Mouse (Mus musculus) cortical plate, adult 2 months (tissue): Measurements from ENCODE around the gene Setdb1.

Experiments
- CTCF ChIP-seq: fragments of 200-500 bp; IDR thresholded peaks from 2 replicates; pipeline ENCODE4 v1.5.1; 2011; ENCODE audit warnings: mild to moderate bottlenecking, control low read depth, low read length; ENCODE audit not compliant: insufficient read depth; ENCODE audit errors: extremely low read depth
- POLR2A ChIP-seq: fragments of 200-500 bp; IDR thresholded peaks from 2 replicates; pipeline ENCODE4 v1.6.1; 2011; ENCODE audit warnings: mild to moderate bottlenecking, low read length, control low read depth; ENCODE audit not compliant: insufficient read depth; ENCODE audit errors: extremely low read depth

DNA sequence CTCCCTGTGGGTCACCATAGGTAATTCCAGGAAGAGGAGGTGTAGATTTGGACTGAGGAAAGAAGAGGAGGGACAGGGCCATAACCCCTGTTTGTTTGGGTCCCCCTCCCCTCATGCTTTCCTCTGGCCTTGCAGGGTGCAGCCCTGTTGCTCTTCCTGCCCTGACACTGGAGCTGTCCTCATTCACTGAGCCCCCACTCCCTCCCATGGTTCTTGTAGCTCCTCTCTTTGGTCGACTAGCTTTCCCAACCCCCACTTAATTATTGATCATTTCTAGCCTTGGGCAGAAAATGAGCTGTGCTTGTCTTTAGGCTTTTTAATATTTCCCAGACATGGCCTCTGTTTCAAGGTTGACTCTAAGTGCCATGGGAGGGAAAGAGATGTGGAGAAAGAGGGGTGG is 72.9 kb downstream of the Setdb1 start:
- TF ChIP-seq CTCF (no peak), POLR2A (no peak)
